Mouse (Mus musculus) hindbrain, embryonic 13.5 days (tissue): ENCODE data around the gene Krtap27-1. TPM values are rescaled to one million over a fixed set of nuclear protein-coding genes. Genes with fewer than 3 reads are reported as not detected.

Experiments
- ATAC-seq: fragments of 200-750 bp; cut with Nextera tagmentation; 2 replicates; pipeline ENCODE4 v1.8.0; 2017; ENCODE audit warnings: moderate TSS enrichment; ENCODE audit not compliant: low FRiP score
- H3K27ac ChIP-seq: fragments of 300-500 bp; sonication (generic); 2 replicates; pipeline ENCODE4 v1.5.1; 2015; ENCODE audit warnings: inconsistent platforms, mild to moderate bottlenecking, moderate library complexity
- H3K27me3 ChIP-seq: fragments of 300-500 bp; sonication (generic); 2 replicates; pipeline ENCODE4 v1.6.1; 2015; ENCODE audit warnings: mild to moderate bottlenecking, inconsistent platforms
- H3K36me3 ChIP-seq: fragments of 300-500 bp; sonication (generic); 2 replicates; pipeline ENCODE4 v1.6.1; 2015; ENCODE audit warnings: mild to moderate bottlenecking, inconsistent platforms
- H3K4me1 ChIP-seq: fragments of 300-500 bp; sonication (generic); replicated peaks from 2 replicates; pipeline ENCODE4 v1.6.1; 2015; ENCODE audit warnings: inconsistent platforms
- H3K4me2 ChIP-seq: fragments of 300-500 bp; sonication (generic); 2 replicates; pipeline ENCODE4 v1.6.1; 2015; ENCODE audit warnings: inconsistent platforms, mild to moderate bottlenecking, moderate library complexity
- H3K4me3 ChIP-seq: fragments of 300-500 bp; sonication (generic); 2 replicates; pipeline ENCODE4 v1.5.1; 2015; ENCODE audit warnings: mild to moderate bottlenecking, inconsistent platforms
- H3K9ac ChIP-seq: fragments of 300-500 bp; sonication (generic); 2 replicates; pipeline ENCODE4 v1.6.1; 2015; ENCODE audit warnings: mild to moderate bottlenecking, inconsistent platforms
- H3K9me3 ChIP-seq: fragments of 300-500 bp; sonication (generic); 2 replicates; pipeline ENCODE4 v1.6.1; 2016; ENCODE audit warnings: inconsistent platforms
- WGBS: fragments of 180-500 bp; shearing (Covaris S2); methylation state at CpG from one replicate; pipeline ENCODE4 v1.1.7; 2015; 5-methylcytosine and 5-hydroxymethylcytosine counted together
- polyA plus RNA-seq: library from polyadenylated mRNA; unstranded; fragments of >200 nt; fragmentation: Nextera tagmentation; extraction: Ambion mirVana; gene quantifications from 2 replicates; pipeline ENCODE4 v1.2.1, GENCODE M21; 2015

The Krtap27-1 gene
- polyA plus RNA-seq, 1 experiment from 2014 or later: not detected

DNA sequence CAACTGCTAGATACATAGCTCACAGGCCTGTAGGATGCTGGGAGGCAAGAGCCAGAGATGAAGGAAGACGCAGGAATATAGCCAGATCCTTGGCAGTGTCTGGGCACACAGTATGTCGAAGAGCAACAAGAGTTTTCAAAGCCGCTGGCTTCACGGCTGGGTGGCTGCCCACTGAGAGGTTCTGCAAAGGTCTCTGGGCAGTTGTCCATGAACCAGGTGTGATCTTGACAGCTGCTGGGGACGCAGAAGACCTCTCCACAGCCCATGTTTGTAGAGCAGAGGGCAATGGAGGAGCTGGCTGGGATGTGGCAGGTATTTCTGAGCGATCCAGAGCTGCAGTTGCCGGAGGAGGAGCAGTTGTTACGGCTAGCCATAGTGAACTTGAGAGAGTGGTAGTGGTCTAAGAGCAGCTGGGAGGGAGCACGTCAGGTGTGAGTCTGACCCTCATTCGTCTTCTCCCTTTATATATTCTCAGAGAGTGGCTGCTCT is 24.1 kb downstream of the Krtap27-1 start, which contains the start of gene Krtap26-1:
TSS of gene Krtap26-1 (minus strand) at position 439 of the 489 bp plus-strand sequence.
- Histone ChIP-seq H3K9ac (no peak within 1 kb of the TSS), H3K4me2 (no peak within 1 kb of the TSS), H3K27ac (no peak within 1 kb of the TSS), H3K27me3 (no peaks in the 10 kb centered on the region), H3K36me3 (no peaks in the 10 kb centered on the region), H3K4me3 (no peak within 1 kb of the TSS), H3K4me1 (no peaks in the 10 kb centered on the region), H3K9me3 (no peaks in the 10 kb centered on the region)
- ATAC-seq: no peak
- 88% methylated on average over 10 of the region's 10 CpGs for WGBS

DNA sequence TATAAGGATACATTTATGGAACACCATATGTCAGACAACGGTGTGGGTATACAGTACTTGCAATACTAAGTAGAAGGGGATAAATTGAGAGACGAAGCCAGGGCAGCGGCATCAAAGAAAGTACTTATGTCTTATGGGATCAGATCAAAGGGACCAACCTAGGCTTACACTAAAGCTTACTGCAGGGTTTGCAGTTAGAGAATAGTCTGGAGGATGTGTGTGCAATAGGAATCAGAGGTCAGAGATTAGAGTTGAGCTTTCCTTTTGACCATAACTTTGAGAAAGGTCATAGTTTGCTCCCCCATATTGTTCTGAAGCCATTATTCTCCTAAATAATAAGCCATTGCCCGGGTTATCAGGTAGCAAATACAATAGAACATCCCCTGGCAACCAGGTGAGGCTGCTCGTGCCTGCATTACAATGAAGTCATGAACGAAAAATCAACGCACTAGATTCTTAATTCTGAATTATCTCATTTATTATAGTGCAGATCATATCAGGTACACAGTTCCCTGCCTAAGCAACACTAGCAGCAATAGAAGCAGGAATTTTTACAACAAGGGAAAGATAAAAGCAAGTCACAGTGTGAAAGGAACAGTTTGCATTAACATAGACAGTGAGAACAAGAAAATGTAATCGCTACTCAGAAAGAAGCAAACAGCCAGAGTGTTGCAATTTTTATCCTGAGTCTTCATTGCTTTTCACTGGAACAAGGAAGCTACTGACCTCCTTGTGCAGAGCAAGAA is 24.9 kb downstream of the Krtap27-1 start:
- Histone ChIP-seq H3K27ac (no peak overlapping the region), H3K4me2 (no peak overlapping the region)
- ATAC-seq: no peak

GRCm38 (mm10) chr16:88640053-88640452 is 31.4 kb downstream of the Krtap27-1 start:
- no peak overlapping the region for H3K4me2 ChIP-seq
- no peak overlapping the region for H3K4me3 ChIP-seq
- no peaks in the 10 kb centered on the region for H3K36me3 ChIP-seq
- no peak overlapping the region for H3K27ac ChIP-seq
- H3K9ac ChIP-seq: no peak overlapping the region
- no peaks in the 10 kb centered on the region for H3K27me3 ChIP-seq
- ATAC-seq: no peak
- 91% methylated on average over 3 of the region's 3 CpGs for WGBS
- H3K4me1 ChIP-seq: peaks cover under 1% of the 10 kb centered on the region; the same call in 1 of the 2 replicates
- no peaks in the 10 kb centered on the region for H3K9me3 ChIP-seq

More for the DNA sequence above, 24.9 kb downstream of the Krtap27-1 start:
- Histone ChIP-seq H3K4me3 (no peak overlapping the region), H3K9ac (no peak overlapping the region), H3K27me3 (no peaks in the 10 kb centered on the region), H3K4me1 (no peaks in the 10 kb centered on the region), H3K36me3 (no peaks in the 10 kb centered on the region), H3K9me3 (no peaks in the 10 kb centered on the region)
- whole genome bisulfite sequencing: 82% methylated on average over 8 of the region's 8 CpGs

DNA sequence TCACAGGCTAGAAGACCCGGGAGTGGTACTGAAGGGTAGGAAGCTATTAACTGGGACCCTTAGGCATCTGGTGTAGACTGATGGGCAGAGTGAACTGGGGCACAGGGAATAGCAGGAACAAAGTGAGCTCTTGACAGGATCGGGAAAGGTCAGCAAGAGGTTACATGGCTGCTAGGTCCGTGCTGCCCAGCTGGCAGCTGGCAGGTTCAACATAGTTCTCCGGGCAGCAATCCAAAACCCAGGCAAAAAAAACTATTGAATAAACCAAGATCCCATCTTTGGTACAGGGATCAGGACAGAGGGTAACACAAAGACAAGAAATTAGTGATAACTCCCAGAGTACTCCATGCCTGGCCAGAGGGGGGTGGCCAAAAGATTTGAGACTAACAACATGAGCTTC is 36.3 kb downstream of the Krtap27-1 start:
- Histone ChIP-seq H3K9me3 (no peaks in the 10 kb centered on the region), H3K27ac (no peak overlapping the region), H3K27me3 (no peaks in the 10 kb centered on the region), H3K36me3 (no peaks in the 10 kb centered on the region), H3K9ac (no peak overlapping the region), H3K4me3 (no peak overlapping the region), H3K4me1 (peaks cover 3% of the 10 kb centered on the region; the same call in 1 of the 2 replicates), H3K4me2 (no peak overlapping the region)
- ATAC-seq: no peak
- 46% methylated on average over 4 of the region's 4 CpGs for WGBS

DNA sequence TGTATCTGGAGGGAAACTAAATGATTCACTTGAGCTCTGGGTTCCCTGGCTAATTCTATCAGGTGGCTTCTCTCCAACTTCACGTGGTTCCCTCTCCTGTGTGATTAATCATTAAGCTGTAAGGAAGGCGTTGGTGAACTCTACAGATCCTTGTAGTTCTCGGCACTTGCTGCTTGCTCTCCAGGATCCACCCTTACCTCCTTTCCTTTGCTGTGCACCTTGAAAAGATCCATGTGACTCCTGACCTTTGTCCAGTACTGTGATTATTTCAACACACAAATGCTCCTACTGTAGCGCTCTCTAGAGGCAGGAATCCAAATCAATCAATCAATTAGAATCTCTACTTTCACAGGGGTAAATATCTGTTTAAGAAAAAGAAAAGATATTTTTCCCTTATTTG is 40.0 kb downstream of the Krtap27-1 start:
- peaks cover 3% of the 10 kb centered on the region; the same call in 1 of the 2 replicates for H3K4me1 ChIP-seq
- no peak overlapping the region for H3K9ac ChIP-seq
- no peak for ATAC-seq
- no peak overlapping the region for H3K27ac ChIP-seq
- no peaks in the 10 kb centered on the region for H3K9me3 ChIP-seq
- no peaks in the 10 kb centered on the region for H3K36me3 ChIP-seq
- H3K27me3 ChIP-seq: no peaks in the 10 kb centered on the region
- H3K4me3 ChIP-seq: no peak overlapping the region
- no peak overlapping the region for H3K4me2 ChIP-seq
- WGBS: 71% methylated on average over 4 of the region's 4 CpGs

DNA sequence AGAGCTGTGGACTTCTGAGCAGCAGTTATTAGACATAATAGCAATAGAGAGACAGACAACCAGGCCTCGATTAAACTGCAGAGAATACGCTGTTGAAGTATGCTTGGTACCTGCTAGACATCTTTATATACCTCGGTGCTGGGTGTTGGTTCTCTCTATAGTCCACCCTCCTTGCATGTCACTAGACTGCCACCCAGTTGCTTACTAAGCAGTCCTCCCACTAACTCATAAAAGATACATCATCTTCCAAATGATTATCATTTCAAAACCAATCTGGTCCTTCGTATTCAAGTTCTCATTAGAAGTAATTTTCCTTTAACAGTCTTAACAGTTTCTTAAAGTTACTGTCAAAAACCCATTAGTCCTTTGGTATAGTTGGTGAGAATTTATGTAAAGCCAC is 43.9 kb downstream of the Krtap27-1 start, which contains the start of gene 2310079G19Rik:
TSS of gene 2310079G19Rik (minus strand) at position 101 of the 400 bp plus-strand sequence.
- Histone ChIP-seq H3K27me3 (no peaks in the 10 kb centered on the region), H3K9ac (no peak within 1 kb of the TSS), H3K4me2 (no peak within 1 kb of the TSS), H3K36me3 (no peaks in the 10 kb centered on the region), H3K4me3 (no peak within 1 kb of the TSS), H3K27ac (no peak within 1 kb of the TSS), H3K4me1 (no peaks in the 10 kb centered on the region), H3K9me3 (no peaks in the 10 kb centered on the region)
- ATAC-seq: no peak
- 94% methylated on average over 4 of the region's 4 CpGs for WGBS

Other genes starting within 250 kb of the Krtap27-1 start
- gene Cldn17, start 164.7 kb downstream of the Krtap27-1 start, polyA plus RNA-seq: not detected in 2 replicates
- gene Cldn8, start 108.5 kb downstream of the Krtap27-1 start, polyA plus RNA-seq: 0.10 TPM in 1 of 2 replicates, not detected in the other
- gene Krtap24-1, start 59.4 kb downstream of the Krtap27-1 start, polyA plus RNA-seq: not detected in 2 replicates
- not detected in 2 replicates for gene 2310079G19Rik, start 44.0 kb downstream of the Krtap27-1 start, polyA plus RNA-seq
- not detected in 2 replicates for gene Krtap26-1, start 23.9 kb downstream of the Krtap27-1 start, polyA plus RNA-seq
- gene 2310061N02Rik, start 36.3 kb upstream of the Krtap27-1 start, polyA plus RNA-seq: not detected in 2 replicates
- gene Krtap13-1, start 57.2 kb upstream of the Krtap27-1 start, polyA plus RNA-seq: not detected in 2 replicates
- not detected in 2 replicates for gene Krtap13, start 80.0 kb upstream of the Krtap27-1 start, polyA plus RNA-seq
- not detected in 2 replicates for gene 2310034C09Rik, start 87.2 kb upstream of the Krtap27-1 start, polyA plus RNA-seq
- gene 2310057N15Rik, start 102.5 kb upstream of the Krtap27-1 start, polyA plus RNA-seq: not detected in 2 replicates
- not detected in 2 replicates for gene Gm5965, start 106.2 kb upstream of the Krtap27-1 start, polyA plus RNA-seq
- not detected in 2 replicates for gene Gm20741, start 140.5 kb upstream of the Krtap27-1 start, polyA plus RNA-seq
- not detected in 2 replicates for gene Krtap15, start 148.5 kb upstream of the Krtap27-1 start, polyA plus RNA-seq
- gene Krtap14, start 154.5 kb upstream of the Krtap27-1 start, polyA plus RNA-seq: not detected in 2 replicates
- gene Krtap19-1, start 197.7 kb upstream of the Krtap27-1 start, polyA plus RNA-seq: not detected in 2 replicates
- not detected in 2 replicates for gene Krtap19-2, start 202.6 kb upstream of the Krtap27-1 start, polyA plus RNA-seq
- not detected in 2 replicates for gene Krtap19-3, start 206.4 kb upstream of the Krtap27-1 start, polyA plus RNA-seq
- gene Krtap19-4, start 213.4 kb upstream of the Krtap27-1 start, polyA plus RNA-seq: not detected in 2 replicates
- gene Krtap19-5, start 224.8 kb upstream of the Krtap27-1 start, polyA plus RNA-seq: not detected in 2 replicates